Mouse (Mus musculus) heart, postnatal 0 days (tissue): ENCODE results near the gene Ppef2.

Experiments used
- CTCF ChIP-seq: IDR thresholded peaks from 2 replicates; pipeline ENCODE4 v1.5.1; 2016; ENCODE audit warnings: antibody characterized with exemption, control low read depth, low read depth
- EP300 ChIP-seq: IDR thresholded peaks from 2 replicates; pipeline ENCODE4 v1.6.1; 2016; ENCODE audit warnings: antibody characterized with exemption, low read depth

DNA sequence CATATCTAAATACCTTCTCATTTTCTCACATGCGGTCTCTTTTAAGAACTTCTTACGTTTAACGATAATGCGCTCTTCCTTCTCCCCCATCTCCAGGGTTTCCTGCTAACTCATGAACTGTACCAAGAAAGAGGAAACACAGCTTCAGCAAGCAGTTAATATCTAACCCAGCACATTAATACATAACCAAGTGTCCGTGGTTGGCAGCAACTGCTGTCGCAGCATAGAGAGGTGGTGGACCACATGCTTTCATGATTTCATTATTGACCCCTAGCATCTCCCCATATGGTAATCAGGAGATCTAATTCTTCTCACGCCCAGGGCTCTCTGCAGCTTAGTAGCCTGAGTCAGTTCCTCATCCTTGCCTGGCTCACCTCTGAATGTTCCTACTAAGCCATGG is 50.9 kb downstream of the Ppef2 start:
- TF ChIP-seq CTCF (no peak), EP300 (no peak)
